34 mouse cellular contexts compared by ENCODE assay signal in genomic region chr8:95440168-95440709, GRCm38 (mm10). TPM values are rescaled to one million over a fixed set of nuclear protein-coding genes. Genes with fewer than 3 reads are reported as not detected.
A peak's percentile ranks its signal among the peaks of the same experiment; 100 is the strongest.
DNase-seq lines count a peak whose midpoint lies in the region; ATAC-seq and TF ChIP-seq lines count a peak whose summit lies in the region.
"Had no signal": no experiment of that assay in that cellular context is flagged by ENCODE, and none has a peak within 500 bp of the region (broad histone marks: within the 10 kb centered on the region; RNA-seq: fewer than 3 reads in every experiment).

No protein-coding gene starts in this region.

- dilution Hi-C loops in CH12.LX (cut with MboI; ENCODE audit: extremely low pct_ligation_motif_present, extremely low pct_unique_long_range_greater_than_20kb, low sequenced_read_pairs): no loop called here

- DNase-seq in CH12.LX (ENCODE audit: extremely low read depth): no peak
- DNase-seq in G1E (ENCODE audit: low spot score): no peak
- no peak for DNase-seq in ovary, postnatal 10 days (ENCODE audit: low spot score)
- DNase-seq in lung, postnatal 14 days: no peak
- no peak for DNase-seq in left cerebral cortex, adult 9 months (ENCODE audit: low spot score in 2 of 2)
- DNase-seq: adrenal gland, adult 8-10 months; cerebellum, adult 9-11 months; gastrocnemius, postnatal 25 days; heart, adult 18-20 months; heart, postnatal 4 days; kidney, adult 9 months; kidney, postnatal 14 days; left cerebral cortex, postnatal 4 days; lung, embryonic 14.5 days; retina, postnatal 1 day; right cerebral cortex, postnatal 25 days; thymus, adult 18-20 months; thymus, postnatal 25 days had no signal

- no peak overlapping the region for H3K27ac ChIP-seq in CH12.LX (ENCODE audit: insufficient read depth, low read depth)
- H3K27ac ChIP-seq in liver, embryonic 16.5 days (ENCODE audit: low read length): no peak overlapping the region
- no peak overlapping the region for H3K27ac ChIP-seq in kidney, embryonic 16.5 days (ENCODE audit: low read length)
- H3K27ac ChIP-seq: embryonic facial prominence, embryonic 13.5 days; forebrain, embryonic 10.5 days; forebrain, embryonic 15.5 days; hindbrain, embryonic 13.5 days; left cerebral cortex, adult 2 months; midbrain, embryonic 13.5 days; neural tube, embryonic 13.5 days; stomach, embryonic 15.5 days had no signal

- in situ Hi-C loops in CH12.LX (cut with MboI; ENCODE audit: low pct_ligation_motif_present, low pct_unique_long_range_greater_than_20kb, low sequenced_read_pairs): no loop called here

- no peak for TF ChIP-seq RAD21 in CH12.LX (IDR thresholded peaks at IDR 0.05; ENCODE audit: low read depth, low read length)

- H3K27me3 ChIP-seq in CH12.LX (replicated peaks) (no peaks in the 10 kb centered on the region), G1E (ENCODE audit: insufficient read depth, low read length) (no peaks in the 10 kb centered on the region)
- H3K27me3 ChIP-seq in liver, embryonic 16.5 days (ENCODE audit: control insufficient read depth, insufficient read depth, low read depth, low read length): no peaks in the 10 kb centered on the region
- no peaks in the 10 kb centered on the region for H3K27me3 ChIP-seq in kidney, embryonic 16.5 days (ENCODE audit: insufficient read depth, low read length)
- H3K27me3 ChIP-seq: embryonic facial prominence, embryonic 13.5 days; forebrain, embryonic 15.5 days; hindbrain, embryonic 13.5 days; megakaryocyte, embryonic 14.5 days; midbrain, embryonic 13.5 days; neural tube, embryonic 13.5 days; Patski; stomach, embryonic 15.5 days had no signal

- no peak for TF ChIP-seq EP300 in CH12.LX (IDR thresholded peaks at IDR 0.05; ENCODE audit: low read length)

- H3K79me2 ChIP-seq in CH12.LX (replicated peaks; ENCODE audit: control insufficient read depth, extremely low read depth, insufficient read depth, poor library complexity, severe bottlenecking): no peaks in the 10 kb centered on the region

- no peak overlapping the region for H3K4me2 ChIP-seq in CH12.LX (ENCODE audit: insufficient read depth, low read depth, poor library complexity, severe bottlenecking)
- H3K4me2 ChIP-seq in liver, embryonic 16.5 days (ENCODE audit: low read depth, low read length): peak overlapping the region; percentile 30; the same call in 1 of the 2 replicates
- H3K4me2 ChIP-seq in kidney, embryonic 16.5 days (replicated peaks; ENCODE audit: low read depth, low read length): no peak overlapping the region
- H3K4me2 ChIP-seq: embryonic facial prominence, embryonic 13.5 days; forebrain, embryonic 15.5 days; heart, embryonic 11.5 days; hindbrain, embryonic 13.5 days; lung, embryonic 14.5 days; midbrain, embryonic 13.5 days; neural tube, embryonic 13.5 days; stomach, embryonic 15.5 days had no signal

- WGBS in liver, embryonic 16.5 days (ENCODE audit: insufficient replicate concordance): 29% methylated on average over 5 of the region's 5 CpGs
- WGBS in kidney, embryonic 16.5 days: 91% methylated on average over 5 of the region's 5 CpGs

- H3K4me1 ChIP-seq in CH12.LX (ENCODE audit: control insufficient read depth in 1 of 2, insufficient read depth in 2 of 2): peaks cover 4 to 26% of the 10 kb centered on the region in 2 experiments; a peak in 2 of 4 replicates
- H3K4me1 ChIP-seq in G1E (ENCODE audit: insufficient read depth, low read depth, low read length): peaks cover 51% of the 10 kb centered on the region
- H3K4me1 ChIP-seq in liver, embryonic 16.5 days (ENCODE audit: control insufficient read depth, low read depth, low read length): peaks cover 23% of the 10 kb centered on the region
- no peaks in the 10 kb centered on the region for H3K4me1 ChIP-seq in kidney, embryonic 16.5 days (ENCODE audit: insufficient read depth, low read length)
- H3K4me1 ChIP-seq: forebrain, embryonic 10.5 days; midbrain, embryonic 13.5 days; neural tube, embryonic 13.5 days; stomach, embryonic 15.5 days had no signal

- peaks cover 0 to under 1% of the 10 kb centered on the region in 2 experiments for H3K36me3 ChIP-seq in CH12.LX (replicated peaks in 1 of 2; ENCODE audit: control insufficient read depth in 1 of 2, insufficient read depth in 1 of 2, low read length in 1 of 2)
- H3K36me3 ChIP-seq in G1E (replicated peaks): no peaks in the 10 kb centered on the region
- no peaks in the 10 kb centered on the region for H3K36me3 ChIP-seq in liver, embryonic 16.5 days (ENCODE audit: control insufficient read depth, insufficient read depth)
- no peaks in the 10 kb centered on the region for H3K36me3 ChIP-seq in kidney, embryonic 16.5 days (ENCODE audit: insufficient read depth, low read length)
- H3K36me3 ChIP-seq: embryonic facial prominence, embryonic 13.5 days; forebrain, embryonic 10.5 days; forebrain, embryonic 15.5 days; hindbrain, embryonic 13.5 days; midbrain, embryonic 13.5 days; neural tube, embryonic 13.5 days; stomach, embryonic 15.5 days had no signal

- no peak for TF ChIP-seq CTCF in CH12.LX (conservative IDR thresholded peaks at IDR 0.05 in 1 of 2, IDR thresholded peaks at IDR 0.05 in 1 of 2; ENCODE audit: low read depth in 2 of 2, low read length in 2 of 2)
- no peak for TF ChIP-seq CTCF in G1E (IDR thresholded peaks at IDR 0.05; ENCODE audit: low read depth, low read length)

- H3K9me3 ChIP-seq in CH12.LX (replicated peaks; ENCODE audit: low read length): no peaks in the 10 kb centered on the region
- no peaks in the 10 kb centered on the region for H3K9me3 ChIP-seq in G1E (replicated peaks)
- no peaks in the 10 kb centered on the region for H3K9me3 ChIP-seq in liver, embryonic 16.5 days (replicated peaks; ENCODE audit: control insufficient read depth, low read length)
- no peaks in the 10 kb centered on the region for H3K9me3 ChIP-seq in kidney, embryonic 16.5 days (ENCODE audit: low read length)
- H3K9me3 ChIP-seq: forebrain, embryonic 10.5 days; forebrain, embryonic 15.5 days; hindbrain, embryonic 13.5 days; megakaryocyte, embryonic 14.5 days; midbrain, embryonic 13.5 days; neural tube, embryonic 13.5 days; stomach, embryonic 15.5 days had no signal

- H3K9ac ChIP-seq in CH12.LX (ENCODE audit: insufficient read depth, low read depth): no peak overlapping the region
- H3K9ac ChIP-seq in liver, embryonic 16.5 days (ENCODE audit: low read depth, low read length): no peak overlapping the region
- no peak overlapping the region for H3K9ac ChIP-seq in kidney, embryonic 16.5 days (replicated peaks; ENCODE audit: low read length)
- H3K9ac ChIP-seq: embryonic facial prominence, embryonic 13.5 days; forebrain, embryonic 15.5 days; hindbrain, embryonic 13.5 days; lung, embryonic 14.5 days; midbrain, embryonic 13.5 days; neural tube, embryonic 13.5 days; stomach, embryonic 15.5 days had no signal

- TF ChIP-seq POLR2A in CH12.LX (IDR thresholded peaks at IDR 0.05; ENCODE audit: low read depth, low read length): no peak

- peak; percentile 67 for ATAC-seq in G1E (ENCODE audit: extremely low read depth, insufficient number of reproducible peaks, low FRiP score, poor library complexity, severe bottlenecking)
- ATAC-seq in common myeloid progenitor, adult 5-6 weeks (replicated peaks; ENCODE audit: low read depth, poor library complexity, severe bottlenecking): 0 out of 2 replicates have a peak, but pooled peaks have one; percentile 28
- peak; percentile 62 for ATAC-seq in liver, embryonic 16.5 days (ENCODE audit: low read depth)
- no peak for ATAC-seq in kidney, embryonic 16.5 days (ENCODE audit: low FRiP score, low TSS enrichment)
- ATAC-seq: activated CD4-positive, CD25-positive, alpha-beta regulatory T cell, adult 4 months; forebrain, embryonic 15.5 days; intestine, embryonic 16.5 days; midbrain, embryonic 13.5 days; Patski had no signal

- H3K4me3 ChIP-seq in CH12.LX (replicated peaks in 1 of 3; ENCODE audit: low read depth in 2 of 3, low read length in 2 of 3, poor library complexity in 1 of 3) (no peak overlapping the region), G1E (ENCODE audit: low read depth, low read length) (no peak overlapping the region; the same call in 1 of the 2 replicates)
- H3K4me3 ChIP-seq in liver, embryonic 16.5 days (ENCODE audit: low read depth, low read length): no peak overlapping the region
- no peak overlapping the region for H3K4me3 ChIP-seq in kidney, embryonic 16.5 days (ENCODE audit: low read length)
- H3K4me3 ChIP-seq: embryonic facial prominence, embryonic 13.5 days; forebrain, embryonic 10.5 days; forebrain, embryonic 15.5 days; hindbrain, embryonic 13.5 days; left cerebral cortex, adult 2 months; megakaryocyte, embryonic 14.5 days; midbrain, embryonic 13.5 days; neural tube, embryonic 13.5 days; stomach, embryonic 15.5 days had no signal

TF ChIP-seq in CH12.LX, 34 proteins besides CTCF, POLR2A, EP300 and RAD21:
- TF ChIP-seq CHD2 (IDR thresholded peaks at IDR 0.05; ENCODE audit: low read length) (no peak), MAFK (IDR thresholded peaks at IDR 0.05; ENCODE audit: insufficient replicate concordance, low read length) (peak; percentile 47; the same call in 1 of the 2 replicates)

RNA-seq across cellular contexts. Expression of gene Cfap20, which starts 5.6 kb away (rescaled TPM):
- total RNA-seq in CH12.LX (2012; rRNA removed): 53.1 and 57.2 TPM in 2 replicates
- 93.0 and 99.4 TPM in 2 replicates for total RNA-seq in CH12.LX (2014; rRNA removed)
- polyA plus RNA-seq in CH12.LX (2012; ENCODE audit: insufficient read length, low read depth): 53.4 and 74.7 TPM in 2 replicates
- total RNA-seq in G1E (2014; fragmentation: Nextera tagmentation): 52.3 and 81.0 TPM in 2 replicates
- 62.4 and 63.0 TPM in 2 replicates for total RNA-seq in G1E (2017)
- polyA plus RNA-seq in G1E (2012): 29.3 and 38.5 TPM in 2 replicates
- total RNA-seq in common myeloid progenitor, adult 5-6 weeks (2017): 76.7 and 79.5 TPM in 2 replicates
- polyA plus RNA-seq in liver, embryonic 16.5 days (2015; fragmentation: Nextera tagmentation; extraction: Ambion mirVana): 27.7 and 27.8 TPM in 2 replicates
- polyA plus RNA-seq in kidney, embryonic 16.5 days (2015; fragmentation: Nextera tagmentation; extraction: Ambion mirVana): 145 and 147 TPM in 2 replicates

RNA-seq across cellular contexts. Expression of gene Csnk2a2, which starts 49.6 kb away (rescaled TPM):
- total RNA-seq in CH12.LX (2012; rRNA removed): 32.1 and 35.7 TPM in 2 replicates
- 51.7 and 72.1 TPM in 2 replicates for total RNA-seq in CH12.LX (2014; rRNA removed)
- polyA plus RNA-seq in CH12.LX (2012; ENCODE audit: insufficient read length, low read depth): 126 and 133 TPM in 2 replicates
- 283 and 300 TPM in 2 replicates for total RNA-seq in G1E (2014; fragmentation: Nextera tagmentation)
- total RNA-seq in G1E (2017): 31.5 and 45.0 TPM in 2 replicates
- 30.8 and 35.8 TPM in 2 replicates for polyA plus RNA-seq in G1E (2012)
- 38.8 and 41.4 TPM in 2 replicates for total RNA-seq in common myeloid progenitor, adult 5-6 weeks (2017)
- 2.7 and 3.1 TPM in 2 replicates for polyA plus RNA-seq in liver, embryonic 16.5 days (2015; fragmentation: Nextera tagmentation; extraction: Ambion mirVana)
- polyA plus RNA-seq in kidney, embryonic 16.5 days (2015; fragmentation: Nextera tagmentation; extraction: Ambion mirVana): 8.0 and 8.7 TPM in 2 replicates
